Mouse (Mus musculus): ENCODE data around the gene Axin2.
"Not testable (repeated sequence)": the region's sequence is repeated elsewhere in the genome, so short reads cannot be mapped to it uniquely, and the experiment has no call there.

Gene Axin2

GRCm38 (mm10) chr11:108920158-108920635, at the start of gene Axin2:
Axin2 (plus strand) TSS chr11:108920349.
- peak; percentile 91 for DNase-seq

DNA sequence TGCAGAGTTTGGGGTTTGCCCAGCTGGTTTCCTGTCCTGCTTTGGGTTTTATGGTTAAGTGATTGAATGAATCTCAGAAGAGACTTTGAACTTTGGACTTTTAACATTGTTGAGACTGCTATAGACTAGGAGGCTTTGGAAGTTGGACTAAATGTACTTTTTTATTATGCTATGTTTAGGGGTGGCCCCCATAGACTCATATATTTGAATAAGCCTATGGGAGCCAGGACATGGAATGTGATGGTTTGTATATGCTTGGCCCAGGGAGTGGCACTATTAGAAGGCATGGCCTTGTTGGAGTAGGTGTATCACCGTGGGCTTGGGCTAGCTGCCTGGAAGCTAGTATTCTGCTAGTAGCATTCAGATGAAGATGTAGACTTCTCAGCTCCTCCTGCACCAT, 48.9 kb upstream of the Axin2 start:
- not testable (repeated sequence) for DNase-seq

- no peak for DNase-seq
Observed at GRCm38 (mm10) chr11:108871748-108872147, 48.4 kb upstream of the Axin2 start.

DNA sequence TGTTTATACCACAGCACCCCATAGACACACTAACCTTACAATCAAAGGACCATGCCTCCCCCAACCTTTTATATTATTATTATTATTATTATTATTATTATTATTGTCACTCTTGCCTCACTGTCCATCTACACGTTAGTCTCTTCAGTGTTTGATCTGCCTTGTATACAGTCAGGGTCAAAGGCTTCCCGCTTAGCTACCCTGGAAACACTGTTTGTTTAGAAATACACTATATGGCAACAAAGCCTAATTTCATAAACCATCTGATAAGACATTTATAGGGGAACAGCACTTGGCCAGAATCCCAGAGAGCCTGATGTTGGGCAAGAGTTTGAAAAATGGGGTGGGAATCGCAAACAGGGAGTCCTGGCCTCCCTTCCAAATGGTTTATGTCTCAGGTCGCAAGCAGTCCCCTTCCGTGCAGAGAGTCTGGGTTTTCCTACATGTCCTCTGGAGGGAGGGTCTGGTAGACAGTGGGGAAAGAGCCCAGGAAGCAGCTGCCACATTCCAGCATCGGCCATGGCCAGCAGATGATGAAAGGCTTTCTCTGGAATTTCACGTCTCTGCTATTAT, 43.4 kb upstream of the Axin2 start:
- DNase-seq: no peak

- no peak for DNase-seq
Observed at GRCm38 (mm10) chr11:108877520-108877919, 42.6 kb upstream of the Axin2 start.

DNA sequence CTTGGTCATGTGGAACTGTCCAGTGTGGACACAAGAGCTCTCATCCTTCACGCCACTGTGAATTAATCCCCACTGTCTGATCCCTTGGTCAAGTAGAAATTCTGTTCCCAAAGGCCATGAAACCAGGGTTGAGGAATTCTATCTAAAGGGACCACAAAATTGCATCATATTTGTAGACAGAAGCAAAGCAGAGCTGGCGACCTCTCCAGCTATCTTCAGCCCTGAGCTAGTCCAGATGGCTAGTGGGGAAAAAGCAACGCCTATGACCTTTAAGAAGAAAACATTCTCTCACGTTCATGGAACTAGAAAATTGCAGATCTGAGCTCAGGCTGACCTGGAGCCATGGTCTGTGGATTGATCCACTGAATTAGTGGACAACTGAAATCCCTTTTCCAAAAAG, 39.6 kb upstream of the Axin2 start:
- no peak for DNase-seq

GRCm38 (mm10) chr11:108881662-108882061, 38.5 kb upstream of the Axin2 start:
- DNase-seq: no peak

- no peak for DNase-seq
Observed at GRCm38 (mm10) chr11:108885276-108885896, 34.8 kb upstream of the Axin2 start.

GRCm38 (mm10) chr11:108886060-108886459, 34.1 kb upstream of the Axin2 start:
- DNase-seq: no peak

GRCm38 (mm10) chr11:108889121-108889520, 31.0 kb upstream of the Axin2 start:
- peak; percentile 11 for DNase-seq

GRCm38 (mm10) chr11:108890544-108890943, 29.6 kb upstream of the Axin2 start:
- DNase-seq: no peak

DNA sequence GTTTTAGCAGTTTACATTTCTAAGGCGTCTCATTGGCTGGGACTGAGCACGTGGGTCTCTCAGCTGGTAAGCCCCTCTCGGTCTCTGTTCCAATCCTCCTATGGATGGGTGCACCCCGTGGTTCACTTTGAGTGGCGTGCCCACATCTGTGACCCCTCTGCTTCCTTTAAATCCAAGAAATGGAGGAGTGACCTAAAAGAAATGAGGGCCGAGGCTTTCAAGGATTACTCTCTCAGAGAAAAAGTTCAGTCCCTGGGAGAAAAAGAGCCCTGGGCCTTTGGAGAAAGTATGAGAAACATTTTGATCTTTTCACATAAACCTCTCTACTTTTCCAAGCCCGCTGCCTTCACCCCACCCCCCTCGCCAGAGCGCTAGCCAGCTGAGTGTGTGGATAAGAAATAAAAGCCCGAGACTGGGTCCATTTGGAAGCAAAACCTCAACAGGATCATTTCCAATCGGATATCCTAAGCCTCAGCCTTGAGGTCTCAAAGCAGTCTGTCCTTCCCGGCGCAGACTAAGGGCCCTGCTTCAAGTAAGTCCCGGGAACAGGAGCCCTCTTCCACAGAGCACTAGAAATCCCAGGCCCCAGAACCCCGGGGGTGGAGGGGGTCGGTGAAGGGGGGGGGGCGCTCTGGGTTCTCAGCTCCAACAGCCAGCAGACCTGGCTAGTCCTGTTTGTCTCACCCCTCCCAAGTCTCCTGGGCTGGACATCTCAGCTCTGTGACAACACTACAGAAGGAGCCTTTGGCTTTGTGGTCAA, 28.9 kb upstream of the Axin2 start:
- DNase-seq: peak; percentile 11

DNA sequence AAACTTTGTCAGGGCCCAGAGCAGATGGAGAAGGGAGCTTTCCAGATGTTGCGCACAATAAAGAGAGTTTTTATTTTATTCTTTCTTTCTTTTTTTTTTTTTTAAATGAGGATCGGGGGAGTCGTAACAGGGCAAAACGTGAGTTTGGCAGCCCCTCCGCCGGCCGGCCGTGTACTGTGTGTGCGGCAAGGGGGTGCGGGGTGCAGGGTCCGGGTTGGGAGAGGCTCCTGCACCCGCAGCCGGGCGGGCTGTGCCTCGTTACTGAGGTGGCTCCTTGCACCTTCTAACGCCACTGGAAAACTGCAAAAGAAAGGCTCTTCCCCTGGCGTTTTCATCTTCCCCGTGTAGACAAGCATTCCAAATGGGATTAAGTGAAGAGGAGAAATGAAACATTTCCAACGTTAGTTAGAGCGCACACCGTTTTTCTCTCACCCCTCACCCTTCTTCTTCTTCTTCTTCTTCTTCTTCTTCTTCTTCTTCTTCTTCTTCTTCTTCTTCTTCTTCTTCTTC, 28.2 kb upstream of the Axin2 start:
- DNase-seq: no peak

- no peak for DNase-seq
Observed at GRCm38 (mm10) chr11:108892406-108892805, 27.7 kb upstream of the Axin2 start.

DNA sequence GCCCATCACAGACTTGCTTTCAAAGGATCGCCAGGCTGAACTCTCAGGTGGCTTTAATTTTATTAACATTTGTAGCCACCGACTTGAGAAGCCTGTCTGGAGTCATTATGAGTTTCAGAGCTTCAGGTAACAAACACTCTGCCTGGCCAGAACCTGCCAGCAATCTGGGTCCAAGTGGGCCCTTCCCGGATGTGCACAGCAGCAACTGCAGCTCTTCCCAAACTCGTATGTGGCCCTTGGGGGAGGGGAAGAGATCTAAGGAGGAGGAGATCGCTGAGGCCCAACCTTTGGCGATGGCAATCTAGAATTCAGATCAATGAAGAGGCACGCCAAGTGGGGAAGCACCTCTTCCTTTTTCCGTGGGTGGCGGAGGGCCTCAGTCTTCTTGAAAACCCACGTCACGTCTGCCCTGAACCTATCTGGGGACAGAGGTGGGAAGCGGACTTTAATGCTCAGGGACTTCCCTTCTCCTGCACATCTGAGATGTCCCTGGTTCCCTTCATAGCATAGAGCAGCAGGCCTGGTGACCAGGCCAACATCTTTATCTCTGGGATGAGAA, 26.8 kb upstream of the Axin2 start:
- DNase-seq: no peak

DNA sequence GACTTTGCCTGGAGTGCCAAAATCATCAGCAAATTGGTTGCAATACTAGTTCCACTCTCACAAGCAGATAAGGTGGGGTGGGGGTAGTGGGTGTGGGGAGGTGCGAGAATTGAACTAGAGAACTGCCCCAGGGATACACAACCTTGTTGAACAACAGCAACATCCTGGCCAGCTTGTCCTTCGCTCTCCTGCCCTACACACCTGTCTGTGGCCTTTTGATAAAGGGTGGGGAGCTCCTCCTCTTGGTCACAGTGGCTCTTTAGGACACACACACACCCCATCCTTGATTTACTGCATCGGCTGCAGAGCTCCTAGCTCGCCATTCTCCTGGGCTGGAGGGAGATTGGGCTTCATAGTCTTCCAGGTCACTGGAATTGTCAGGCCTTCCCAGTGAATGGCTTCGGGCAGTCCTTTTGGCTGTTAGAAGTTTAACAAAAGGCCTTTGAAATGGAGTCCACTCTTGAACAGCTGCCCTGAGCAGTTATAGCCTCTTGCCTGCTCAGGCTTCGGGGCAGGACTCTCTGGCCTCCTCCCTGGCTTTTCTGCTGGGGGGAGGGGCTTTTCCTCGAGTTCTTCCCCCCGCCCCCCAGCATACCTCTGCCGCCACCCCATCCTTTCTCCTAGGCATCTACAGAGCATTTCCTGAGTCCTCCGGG, 26.2 kb upstream of the Axin2 start:
- no peak for DNase-seq

- DNase-seq: no peak
Observed at GRCm38 (mm10) chr11:108897034-108897433, 23.1 kb upstream of the Axin2 start.

GRCm38 (mm10) chr11:108898063-108898462, 22.1 kb upstream of the Axin2 start:
- no peak for DNase-seq

DNA sequence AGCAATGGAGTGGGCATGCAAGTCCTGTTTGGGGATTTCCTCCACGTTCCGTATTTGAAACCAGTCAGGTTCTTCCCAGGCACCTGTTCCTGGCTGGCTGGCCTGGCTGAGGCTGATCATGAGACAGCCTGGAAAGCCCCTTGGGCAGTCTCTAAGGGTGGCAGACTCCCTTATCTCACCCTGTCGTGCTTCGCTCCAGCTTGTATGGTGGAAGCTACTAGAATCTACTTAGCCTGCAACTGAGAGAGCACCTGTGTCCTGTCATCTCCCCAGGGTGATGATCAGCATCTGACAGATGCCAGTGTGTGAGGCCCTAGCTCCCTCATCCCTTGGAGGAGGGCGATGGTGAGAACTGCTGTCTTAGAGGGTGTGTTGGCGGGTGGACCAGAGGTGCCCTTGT, 21.7 kb upstream of the Axin2 start:
- DNase-seq: no peak

GRCm38 (mm10) chr11:108900718-108901488, 19.2 kb upstream of the Axin2 start:
- no peak for DNase-seq

GRCm38 (mm10) chr11:108901670-108902069, 18.5 kb upstream of the Axin2 start:
- DNase-seq: no peak

DNA sequence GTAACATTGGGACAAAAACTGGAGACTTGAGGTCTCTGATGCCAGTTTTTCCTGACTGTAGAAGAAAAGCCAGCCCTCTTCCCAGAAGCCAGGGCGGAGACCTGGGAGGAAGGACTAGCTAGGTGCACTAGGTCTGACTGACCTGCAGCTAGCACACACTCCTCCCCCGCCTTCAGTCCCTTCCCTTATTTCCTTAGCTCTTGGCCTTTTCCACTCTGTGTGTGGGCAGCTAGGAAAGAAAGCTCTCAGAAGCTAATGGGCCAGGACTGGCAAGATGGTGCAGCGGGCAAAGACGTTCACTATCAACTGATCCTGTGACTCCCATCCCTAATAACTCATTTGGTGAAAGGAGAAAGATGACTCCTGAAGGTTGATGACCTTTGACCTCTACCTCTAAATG, 17.8 kb upstream of the Axin2 start:
- no peak for DNase-seq
